Mouse (Mus musculus) lung, embryonic 14.5 days (tissue): ENCODE data around the gene Cdh23. TPM values are rescaled to one million over a fixed set of nuclear protein-coding genes. Genes with fewer than 3 reads are reported as not detected.

Experiments used
- ATAC-seq: fragments of 200-750 bp; cut with Nextera tagmentation; 2 replicates; pipeline ENCODE4 v1.8.0; 2017; ENCODE audit warnings: mild to moderate bottlenecking, moderate TSS enrichment, moderate library complexity; ENCODE audit not compliant: insufficient read depth
- DNase-seq: peaks from one replicate; pipeline ENCODE4 v3.0.0-alpha.2; 2015
- H3K27ac ChIP-seq: fragments of 300-500 bp; sonication (generic); 2 replicates; pipeline ENCODE4 v1.5.1; 2014; ENCODE audit warnings: low read depth, mild to moderate bottlenecking, moderate library complexity
- H3K27me3 ChIP-seq: fragments of 300-500 bp; sonication (generic); 2 replicates; pipeline ENCODE4 v1.6.1; 2014; ENCODE audit warnings: low read length, control low read depth; ENCODE audit not compliant: insufficient read depth
- H3K36me3 ChIP-seq: fragments of 300-500 bp; sonication (generic); 2 replicates; pipeline ENCODE4 v1.6.1; 2014; ENCODE audit warnings: control low read depth; ENCODE audit not compliant: insufficient read depth
- H3K4me1 ChIP-seq: fragments of 300-500 bp; sonication (generic); 2 replicates; pipeline ENCODE4 v1.6.1; 2014; ENCODE audit warnings: antibody characterized with exemption, control low read depth; ENCODE audit not compliant: insufficient read depth
- H3K4me2 ChIP-seq: fragments of 300-500 bp; sonication (generic); 2 replicates; pipeline ENCODE4 v1.6.1; 2014; ENCODE audit warnings: mild to moderate bottlenecking
- H3K4me3 ChIP-seq: fragments of 300-500 bp; sonication (generic); 2 replicates; pipeline ENCODE4 v1.5.1; 2014; ENCODE audit warnings: low read depth, low read length
- H3K9ac ChIP-seq: fragments of 300-500 bp; sonication (generic); 2 replicates; pipeline ENCODE4 v1.6.1; 2014
- H3K9me3 ChIP-seq: fragments of 300-500 bp; sonication (generic); 2 replicates; pipeline ENCODE4 v1.6.1; 2016; ENCODE audit warnings: low read depth, low read length, control low read depth
- CTCF ChIP-seq: IDR thresholded peaks from 2 replicates; pipeline ENCODE4 v1.5.1; 2016; ENCODE audit warnings: antibody characterized with exemption, low read depth
- WGBS: fragments of 180-500 bp; shearing (Covaris S2); extraction: QIAGEN DNeasy Blood & Tissue Kit; methylation state at CpG from one replicate; pipeline ENCODE4 v1.1.7; 2014; 5-methylcytosine and 5-hydroxymethylcytosine counted together
- polyA plus RNA-seq: library from polyadenylated mRNA; unstranded; fragments of >200 nt; fragmentation: Nextera tagmentation; extraction: Ambion mirVana; gene quantifications from 2 replicates; pipeline ENCODE4 v1.2.1, GENCODE M21; 2014

The Cdh23 gene
- polyA plus RNA-seq, 1 experiment from 2014 or later = 0.26 TPM

GRCm38 (mm10) chr10:60737886-60738640 lies 41.8 kb upstream of the Cdh23 start:
- 73% methylated on average over 8 of the region's 9 CpGs for WGBS
- Histone ChIP-seq H3K27ac (no peak overlapping the region), H3K36me3 (peaks cover 3% of the 10 kb centered on the region; the same call in 1 of the 2 replicates), H3K9me3 (no peaks in the 10 kb centered on the region), H3K9ac (no peak overlapping the region), H3K4me2 (no peak overlapping the region), H3K4me1 (no peaks in the 10 kb centered on the region), H3K4me3 (no peak overlapping the region), H3K27me3 (no peaks in the 10 kb centered on the region)
- TF ChIP-seq CTCF = no peak
- no peak for ATAC-seq
- no peak for DNase-seq

- Histone ChIP-seq H3K4me3 (no peak overlapping the region), H3K4me1 (no peaks in the 10 kb centered on the region), H3K27me3 (no peaks in the 10 kb centered on the region), H3K4me2 (no peak overlapping the region), H3K36me3 (peaks cover 3% of the 10 kb centered on the region; the same call in 1 of the 2 replicates), H3K9ac (no peak overlapping the region), H3K9me3 (no peaks in the 10 kb centered on the region), H3K27ac (no peak overlapping the region)
- no peak for DNase-seq
- no peak for ATAC-seq
- WGBS = 67% methylated on average over 11 of the region's 11 CpGs
- TF ChIP-seq CTCF = no peak
These were observed 41.0 kb upstream of the Cdh23 start for GRCm38 (mm10) chr10:60737169-60737728.

- no peaks in the 10 kb centered on the region for H3K27me3 ChIP-seq
- no peak overlapping the region for H3K9ac ChIP-seq
- no peaks in the 10 kb centered on the region for H3K4me1 ChIP-seq
- no peak overlapping the region for H3K4me2 ChIP-seq
- no peaks in the 10 kb centered on the region for H3K9me3 ChIP-seq
- ATAC-seq (no peak), DNase-seq (no peak)
- no peak overlapping the region for H3K4me3 ChIP-seq
- no peak overlapping the region for H3K27ac ChIP-seq
- 100% methylated on average over 1 of the region's 1 CpGs for WGBS
- H3K36me3 ChIP-seq = peaks cover 3% of the 10 kb centered on the region; the same call in 1 of the 2 replicates
- no peak for TF ChIP-seq CTCF
These were observed 39.4 kb upstream of the Cdh23 start for GRCm38 (mm10) chr10:60735737-60736136.

- H3K27ac ChIP-seq = no peak overlapping the region
- DNase-seq = no peak
- no peak overlapping the region for H3K9ac ChIP-seq
- no peak for ATAC-seq
- H3K4me3 ChIP-seq = no peak overlapping the region
- no peaks in the 10 kb centered on the region for H3K27me3 ChIP-seq
- 67% methylated on average over 8 of the region's 8 CpGs for WGBS
- no peaks in the 10 kb centered on the region for H3K4me1 ChIP-seq
- H3K4me2 ChIP-seq = no peak overlapping the region
- TF ChIP-seq CTCF = no peak
- H3K36me3 ChIP-seq = peaks cover 3% of the 10 kb centered on the region; the same call in 1 of the 2 replicates
- no peaks in the 10 kb centered on the region for H3K9me3 ChIP-seq
These were observed 37.2 kb upstream of the Cdh23 start for GRCm38 (mm10) chr10:60733471-60733870.

- ATAC-seq = no peak
- Histone ChIP-seq H3K4me1 (no peaks in the 10 kb centered on the region), H3K27me3 (no peaks in the 10 kb centered on the region), H3K4me2 (no peak overlapping the region), H3K9ac (no peak overlapping the region), H3K27ac (no peak overlapping the region), H3K9me3 (no peaks in the 10 kb centered on the region), H3K36me3 (peaks cover 3% of the 10 kb centered on the region; the same call in 1 of the 2 replicates), H3K4me3 (no peak overlapping the region)
- 67% methylated on average over 2 of the region's 2 CpGs for WGBS
- no peak for TF ChIP-seq CTCF
- DNase-seq = no peak
These were observed 36.1 kb upstream of the Cdh23 start for GRCm38 (mm10) chr10:60732397-60732861.

- no peak for TF ChIP-seq CTCF
- 39% methylated on average over 5 of the region's 5 CpGs for WGBS
- Histone ChIP-seq H3K36me3 (peaks cover 2% of the 10 kb centered on the region; the same call in 1 of the 2 replicates), H3K27ac (no peak overlapping the region), H3K4me2 (no peak overlapping the region), H3K4me3 (no peak overlapping the region), H3K4me1 (no peaks in the 10 kb centered on the region), H3K9ac (no peak overlapping the region), H3K27me3 (no peaks in the 10 kb centered on the region), H3K9me3 (no peaks in the 10 kb centered on the region)
- DNase-seq (no peak), ATAC-seq (no peak)
These were observed 35.5 kb upstream of the Cdh23 start for GRCm38 (mm10) chr10:60731742-60732141.

- ATAC-seq (no peak), DNase-seq (no peak)
- H3K27me3 ChIP-seq = no peaks in the 10 kb centered on the region
- 27% methylated on average over 5 of the region's 5 CpGs for WGBS
- H3K27ac ChIP-seq = no peak overlapping the region
- H3K36me3 ChIP-seq = 0 out of 2 replicates have a peak, but pooled peaks cover 2% of the 10 kb centered on the region
- H3K4me1 ChIP-seq = no peaks in the 10 kb centered on the region
- H3K9ac ChIP-seq = no peak overlapping the region
- no peak overlapping the region for H3K4me3 ChIP-seq
- no peak for TF ChIP-seq CTCF
- H3K4me2 ChIP-seq = no peak overlapping the region
- H3K9me3 ChIP-seq = no peaks in the 10 kb centered on the region
These were observed 31.0 kb upstream of the Cdh23 start for GRCm38 (mm10) chr10:60727301-60727700.
